Mouse (Mus musculus): ENCODE data around the gene P2rx4. TPM values are rescaled to one million over a fixed set of nuclear protein-coding genes. Genes with fewer than 3 reads are reported as not detected.

The P2rx4 gene
- polyA plus RNA-seq, 1 experiment from 2014 or later: 20.8 TPM

DNA sequence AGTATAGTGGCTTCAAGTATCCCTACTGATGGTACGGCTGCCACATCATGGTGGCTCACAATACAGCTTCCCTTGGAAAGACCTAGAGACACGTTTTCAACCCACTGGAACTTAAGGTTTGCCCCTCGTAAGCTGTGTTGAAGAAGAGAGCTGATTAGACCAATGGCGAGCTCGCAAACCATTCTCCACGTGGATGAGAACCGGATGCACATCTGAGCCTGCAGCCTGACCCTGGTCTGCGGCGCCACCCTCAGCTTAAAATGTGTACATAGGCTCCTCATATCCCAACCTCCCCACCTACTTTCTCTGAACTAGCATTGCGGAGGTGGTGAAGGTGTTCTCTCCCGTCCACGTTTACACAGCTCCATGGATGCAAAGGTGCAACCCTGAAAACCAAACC is 26.1 kb upstream of the P2rx4 start:
- Histone ChIP-seq H3K4me3 (ENCODE audit: low read length) (no peak overlapping the region), H3K36me3 (ENCODE audit: control insufficient read depth, insufficient read depth, low read length) (no peaks in the 10 kb centered on the region), H3K4me2 (ENCODE audit: low read length) (no peak overlapping the region), H3K9ac (ENCODE audit: low read depth, low read length) (no peak overlapping the region), H3K4me1 (ENCODE audit: control insufficient read depth, insufficient read depth, low read depth, low read length) (no peaks in the 10 kb centered on the region), H3K27me3 (replicated peaks; ENCODE audit: control insufficient read depth, insufficient read depth, low read length) (no peaks in the 10 kb centered on the region), H3K27ac (ENCODE audit: low read depth, low read length) (no peak overlapping the region), H3K9me3 (ENCODE audit: control insufficient read depth, low read length) (no peaks in the 10 kb centered on the region)
- WGBS: 85% methylated on average over 12 of the region's 12 CpGs
- ATAC-seq: no peak

DNA sequence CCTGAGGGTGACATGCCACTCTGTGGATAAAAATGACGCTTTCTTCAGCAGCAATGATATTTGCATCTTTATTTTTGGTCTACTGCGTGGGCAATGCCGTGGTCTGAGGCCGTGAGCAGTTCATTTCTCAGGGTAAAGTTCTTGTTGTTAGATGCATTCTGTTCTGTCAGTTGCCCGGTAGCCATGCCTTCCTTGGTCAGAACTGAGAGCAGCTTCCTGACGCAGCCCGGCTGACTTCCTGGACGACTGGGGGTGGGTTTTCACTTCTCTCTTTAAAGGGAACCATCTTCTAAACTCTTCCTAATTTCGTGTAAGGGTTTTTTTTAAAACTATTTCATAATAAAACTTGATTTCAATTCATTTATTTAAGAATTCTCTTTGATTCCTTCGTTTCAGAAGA is 23.4 kb upstream of the P2rx4 start:
- H3K36me3 ChIP-seq (ENCODE audit: control insufficient read depth, insufficient read depth, low read length): no peaks in the 10 kb centered on the region
- no peaks in the 10 kb centered on the region for H3K27me3 ChIP-seq (replicated peaks; ENCODE audit: control insufficient read depth, insufficient read depth, low read length)
- no peak overlapping the region for H3K9ac ChIP-seq (ENCODE audit: low read depth, low read length)
- no peaks in the 10 kb centered on the region for H3K9me3 ChIP-seq (ENCODE audit: control insufficient read depth, low read length)
- no peaks in the 10 kb centered on the region for H3K4me1 ChIP-seq (ENCODE audit: control insufficient read depth, insufficient read depth, low read depth, low read length)
- no peak for ATAC-seq
- 81% methylated on average over 10 of the region's 10 CpGs for WGBS
- H3K27ac ChIP-seq (ENCODE audit: low read depth, low read length): no peak overlapping the region
- H3K4me2 ChIP-seq (ENCODE audit: low read length): no peak overlapping the region
- no peak overlapping the region for H3K4me3 ChIP-seq (ENCODE audit: low read length)

DNA sequence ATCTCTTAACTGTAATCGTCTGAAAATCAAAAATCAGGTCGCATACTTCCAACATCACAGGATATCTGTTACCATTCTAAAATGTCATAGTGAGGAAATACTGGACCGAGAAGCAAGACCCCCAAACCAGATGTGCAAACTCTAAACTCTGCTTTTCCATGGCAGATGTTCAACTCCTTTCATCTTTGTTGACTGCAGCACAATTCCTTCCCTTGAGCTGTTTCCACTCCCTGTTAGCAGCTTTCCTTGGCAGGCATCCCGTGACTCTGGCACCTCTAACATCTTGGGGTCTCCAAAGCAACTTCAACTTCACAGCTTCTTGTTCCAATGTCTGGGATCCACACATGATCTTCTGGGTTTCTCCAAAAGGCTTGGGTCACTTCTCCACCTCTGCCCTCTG is 20.0 kb upstream of the P2rx4 start:
- Histone ChIP-seq H3K9me3 (ENCODE audit: control insufficient read depth, low read length) (no peaks in the 10 kb centered on the region), H3K36me3 (ENCODE audit: control insufficient read depth, insufficient read depth, low read length) (no peaks in the 10 kb centered on the region), H3K4me2 (ENCODE audit: low read length) (no peak overlapping the region), H3K9ac (ENCODE audit: low read depth, low read length) (no peak overlapping the region), H3K27me3 (replicated peaks; ENCODE audit: control insufficient read depth, insufficient read depth, low read length) (no peaks in the 10 kb centered on the region), H3K4me1 (ENCODE audit: control insufficient read depth, insufficient read depth, low read depth, low read length) (no peaks in the 10 kb centered on the region), H3K27ac (ENCODE audit: low read depth, low read length) (no peak overlapping the region), H3K4me3 (ENCODE audit: low read length) (no peak overlapping the region)
- no peak for ATAC-seq
- WGBS: 84% methylated on average over 4 of the region's 4 CpGs

DNA sequence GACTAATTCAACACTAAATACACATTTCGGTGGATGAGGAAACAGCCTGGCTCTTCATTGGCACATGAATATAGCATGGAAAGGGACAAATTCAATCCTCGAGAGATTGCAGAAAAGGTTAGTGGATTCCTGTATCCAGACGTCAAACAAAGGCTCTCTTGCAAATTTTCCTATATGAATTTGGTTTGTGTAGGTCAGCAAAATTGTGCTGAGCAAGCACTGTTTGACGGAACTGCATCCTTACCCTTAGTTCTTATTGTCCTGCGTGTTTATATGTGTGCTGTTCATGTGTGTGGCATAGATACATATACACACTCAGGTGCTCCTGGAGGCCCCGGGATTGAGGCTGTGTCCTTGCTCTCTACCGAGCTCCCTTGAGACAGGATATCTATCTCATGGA is 18.2 kb upstream of the P2rx4 start:
- Histone ChIP-seq H3K4me1 (ENCODE audit: control insufficient read depth, insufficient read depth, low read depth, low read length) (peaks cover 6% of the 10 kb centered on the region), H3K27me3 (replicated peaks; ENCODE audit: control insufficient read depth, insufficient read depth, low read length) (no peaks in the 10 kb centered on the region), H3K4me2 (ENCODE audit: low read length) (no peak overlapping the region), H3K4me3 (ENCODE audit: low read length) (no peak overlapping the region), H3K27ac (ENCODE audit: low read depth, low read length) (no peak overlapping the region), H3K9me3 (ENCODE audit: control insufficient read depth, low read length) (no peaks in the 10 kb centered on the region), H3K36me3 (ENCODE audit: control insufficient read depth, insufficient read depth, low read length) (no peaks in the 10 kb centered on the region), H3K9ac (ENCODE audit: low read depth, low read length) (no peak overlapping the region)
- WGBS: 88% methylated on average over 7 of the region's 7 CpGs
- no peak for ATAC-seq

DNA sequence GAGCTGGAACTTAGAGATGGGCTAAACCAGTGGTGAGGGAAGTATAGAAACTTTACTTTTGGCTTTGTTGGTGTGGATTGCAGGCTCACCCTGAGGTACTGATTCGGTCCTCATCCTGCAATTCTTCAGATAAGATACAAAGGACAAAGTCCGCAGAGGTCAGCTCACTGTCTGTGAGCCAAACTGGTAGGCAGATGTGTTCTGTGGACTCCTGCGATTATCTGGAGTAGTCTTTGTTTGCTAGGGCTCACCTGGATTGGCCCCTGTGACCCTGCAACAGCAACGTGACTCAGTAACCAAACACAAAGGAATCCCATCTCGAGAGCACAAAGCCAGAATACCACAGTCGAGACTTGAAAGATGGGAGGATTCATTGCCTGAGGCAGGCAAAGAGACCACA is 16.9 kb upstream of the P2rx4 start:
- no peaks in the 10 kb centered on the region for H3K27me3 ChIP-seq (replicated peaks; ENCODE audit: control insufficient read depth, insufficient read depth, low read length)
- H3K4me3 ChIP-seq (ENCODE audit: low read length): no peak overlapping the region
- H3K27ac ChIP-seq (ENCODE audit: low read depth, low read length): no peak overlapping the region
- WGBS: 48% methylated on average over 6 of the region's 6 CpGs
- H3K4me1 ChIP-seq (ENCODE audit: control insufficient read depth, insufficient read depth, low read depth, low read length): peaks cover 6% of the 10 kb centered on the region
- no peaks in the 10 kb centered on the region for H3K9me3 ChIP-seq (ENCODE audit: control insufficient read depth, low read length)
- no peaks in the 10 kb centered on the region for H3K36me3 ChIP-seq (ENCODE audit: control insufficient read depth, insufficient read depth, low read length)
- H3K9ac ChIP-seq (ENCODE audit: low read depth, low read length): no peak overlapping the region
- no peak for ATAC-seq
- H3K4me2 ChIP-seq (ENCODE audit: low read length): no peak overlapping the region

DNA sequence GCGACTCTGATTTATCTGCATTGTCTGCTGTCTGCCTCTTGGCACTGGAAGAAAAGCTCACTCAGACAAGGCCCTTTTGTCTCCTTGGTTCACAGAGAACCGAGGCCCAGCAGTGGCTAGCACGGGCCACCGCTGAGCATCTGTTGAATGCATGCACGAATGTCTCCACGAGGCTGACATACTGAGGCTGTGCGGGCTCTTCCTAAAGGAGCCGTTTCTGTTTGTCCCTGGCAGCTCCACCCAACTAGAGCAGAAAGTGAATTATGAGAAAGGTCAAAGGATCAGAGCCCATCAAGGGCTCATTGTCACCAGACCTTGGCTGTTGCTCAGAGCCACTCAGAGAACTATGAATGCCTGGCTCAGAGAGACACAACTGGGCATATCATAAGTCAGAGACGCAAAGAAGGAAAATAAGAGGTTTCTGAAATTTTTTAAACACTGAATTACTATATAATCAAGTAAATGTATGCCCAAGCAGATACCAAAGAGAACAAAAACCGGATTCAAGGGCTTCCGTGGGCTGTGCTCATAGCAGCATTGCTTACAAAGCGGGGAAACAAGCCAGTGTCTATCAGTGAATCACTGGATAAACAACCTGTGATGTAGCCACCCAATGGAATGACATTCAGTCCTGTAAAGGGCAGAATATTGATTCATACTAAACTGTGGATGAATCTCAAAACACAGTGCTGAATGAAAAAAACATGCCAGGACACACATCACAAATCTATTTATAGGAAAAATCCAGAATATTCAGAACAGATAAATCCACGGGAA is 13.7 kb upstream of the P2rx4 start:
- Histone ChIP-seq H3K36me3 (ENCODE audit: control insufficient read depth, insufficient read depth, low read length) (no peaks in the 10 kb centered on the region), H3K9ac (ENCODE audit: low read depth, low read length) (no peak overlapping the region), H3K4me1 (ENCODE audit: control insufficient read depth, insufficient read depth, low read depth, low read length) (peaks cover 6% of the 10 kb centered on the region), H3K9me3 (ENCODE audit: control insufficient read depth, low read length) (no peaks in the 10 kb centered on the region), H3K27me3 (replicated peaks; ENCODE audit: control insufficient read depth, insufficient read depth, low read length) (no peaks in the 10 kb centered on the region), H3K27ac (ENCODE audit: low read depth, low read length) (peak overlapping the region; percentile 37; the same call in 1 of the 2 replicates), H3K4me3 (ENCODE audit: low read length) (no peak overlapping the region), H3K4me2 (ENCODE audit: low read length) (no peak overlapping the region)
- 15% methylated on average over 13 of the region's 13 CpGs for WGBS
- peak; percentile 95 for ATAC-seq

DNA sequence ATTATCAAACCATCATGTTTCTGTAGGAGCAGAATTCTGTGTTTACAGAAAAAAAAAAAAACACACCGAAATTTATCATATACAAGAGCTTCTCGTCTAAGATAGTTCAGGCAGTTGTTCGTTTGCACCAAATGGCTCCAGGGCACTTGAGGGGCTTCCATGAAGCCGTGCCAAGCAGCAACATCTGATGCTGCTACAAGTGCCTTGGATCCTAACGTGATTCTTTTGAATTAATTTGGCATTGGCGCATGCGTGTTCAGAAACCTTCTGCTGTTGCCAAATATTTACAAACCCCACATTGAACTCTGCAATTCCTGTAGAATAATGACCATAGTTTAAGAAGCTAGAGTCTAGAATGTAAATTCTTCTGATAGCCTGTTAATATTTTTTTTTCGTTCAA is 11.8 kb upstream of the P2rx4 start:
- ATAC-seq: no peak
- 49% methylated on average over 8 of the region's 8 CpGs for WGBS
- no peak overlapping the region for H3K4me3 ChIP-seq (ENCODE audit: low read length)

DNA sequence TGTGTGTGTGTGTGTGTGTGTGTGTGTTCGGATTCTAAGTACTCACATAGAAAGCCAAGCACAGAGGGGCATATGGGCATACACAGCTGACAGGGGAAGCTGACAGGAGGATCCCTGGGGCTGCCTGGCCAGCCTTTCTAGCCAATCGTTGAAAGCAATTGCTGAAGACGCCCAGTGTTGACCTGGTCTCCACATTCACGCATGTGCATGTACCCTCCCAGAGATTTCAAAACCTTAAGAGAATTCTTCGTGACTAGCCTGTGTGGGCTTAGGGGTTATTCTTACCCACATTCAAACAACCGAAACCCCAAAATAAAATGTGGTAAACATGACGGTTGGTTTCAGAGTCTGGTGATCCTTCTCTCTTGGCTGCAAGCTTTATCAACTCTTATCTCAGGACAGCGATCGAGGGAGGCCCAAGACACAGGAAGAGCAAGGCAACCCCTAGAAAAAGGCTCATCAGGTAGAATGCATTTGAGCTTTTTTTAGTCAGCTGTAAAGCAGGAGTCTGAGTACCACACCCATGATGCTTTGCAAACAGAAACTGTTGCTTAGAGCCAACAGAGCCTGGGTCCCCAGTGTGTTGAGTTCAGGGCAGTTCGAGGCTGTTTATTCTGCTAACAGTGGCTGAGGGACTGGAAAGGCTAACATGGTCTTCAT is 9.2 kb upstream of the P2rx4 start:
- Histone ChIP-seq H3K27ac (ENCODE audit: low read depth, low read length) (no peak overlapping the region), H3K4me2 (ENCODE audit: low read length) (no peak overlapping the region), H3K27me3 (replicated peaks; ENCODE audit: control insufficient read depth, insufficient read depth, low read length) (no peaks in the 10 kb centered on the region), H3K9ac (ENCODE audit: low read depth, low read length) (no peak overlapping the region), H3K4me1 (ENCODE audit: control insufficient read depth, insufficient read depth, low read depth, low read length) (peaks cover 6% of the 10 kb centered on the region), H3K36me3 (ENCODE audit: control insufficient read depth, insufficient read depth, low read length) (no peaks in the 10 kb centered on the region), H3K9me3 (ENCODE audit: control insufficient read depth, low read length) (no peaks in the 10 kb centered on the region), H3K4me3 (ENCODE audit: low read length) (no peak overlapping the region)
- no peak for ATAC-seq
- WGBS: 81% methylated on average over 10 of the region's 10 CpGs

More for the DNA sequence above, 11.8 kb upstream of the P2rx4 start:
- Histone ChIP-seq H3K36me3 (ENCODE audit: control insufficient read depth, insufficient read depth, low read length) (no peaks in the 10 kb centered on the region), H3K4me1 (ENCODE audit: control insufficient read depth, insufficient read depth, low read depth, low read length) (peaks cover 6% of the 10 kb centered on the region), H3K9me3 (ENCODE audit: control insufficient read depth, low read length) (no peaks in the 10 kb centered on the region), H3K27ac (ENCODE audit: low read depth, low read length) (no peak overlapping the region), H3K27me3 (replicated peaks; ENCODE audit: control insufficient read depth, insufficient read depth, low read length) (no peaks in the 10 kb centered on the region), H3K9ac (ENCODE audit: low read depth, low read length) (no peak overlapping the region), H3K4me2 (ENCODE audit: low read length) (no peak overlapping the region)

DNA sequence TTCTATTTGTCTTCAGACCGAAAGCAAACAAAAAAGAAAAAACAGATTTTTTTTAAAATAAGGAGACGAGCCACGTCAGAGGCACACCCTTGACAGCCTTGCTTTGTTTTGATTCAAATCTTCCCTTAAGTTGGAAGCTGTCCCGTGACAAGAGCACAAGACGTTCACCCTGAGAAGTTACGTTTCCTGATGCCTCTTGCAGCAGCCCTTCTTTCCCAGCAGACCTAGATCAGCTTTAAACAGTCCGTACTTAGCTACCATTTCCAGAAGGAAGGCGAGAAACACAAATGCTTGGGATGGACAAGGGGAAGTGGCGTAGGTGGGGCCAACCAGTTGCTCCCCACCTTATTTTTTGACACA is 8.7 kb upstream of the P2rx4 start:
- ATAC-seq: no peak
- Histone ChIP-seq H3K4me3 (ENCODE audit: low read length) (no peak overlapping the region), H3K36me3 (ENCODE audit: control insufficient read depth, insufficient read depth, low read length) (no peaks in the 10 kb centered on the region), H3K4me1 (ENCODE audit: control insufficient read depth, insufficient read depth, low read depth, low read length) (peaks cover under 1% of the 10 kb centered on the region; the same call in 1 of the 2 replicates), H3K27ac (ENCODE audit: low read depth, low read length) (no peak overlapping the region), H3K9me3 (ENCODE audit: control insufficient read depth, low read length) (no peaks in the 10 kb centered on the region), H3K4me2 (ENCODE audit: low read length) (no peak overlapping the region), H3K9ac (ENCODE audit: low read depth, low read length) (no peak overlapping the region), H3K27me3 (replicated peaks; ENCODE audit: control insufficient read depth, insufficient read depth, low read length) (no peaks in the 10 kb centered on the region)
- WGBS: 72% methylated on average over 9 of the region's 9 CpGs
